Mouse (Mus musculus) heart, embryonic 11.5 days (tissue): ENCODE measurements around the gene Chrm3. TPM values are rescaled to one million over a fixed set of nuclear protein-coding genes. Genes with fewer than 3 reads are reported as not detected.

Source experiments
- ATAC-seq: fragments of 200-750 bp; cut with Nextera tagmentation; replicated peaks from 2 replicates; pipeline ENCODE4 v1.8.0; 2017; ENCODE audit warnings: moderate library complexity; ENCODE audit not compliant: insufficient number of reproducible peaks, low FRiP score, low TSS enrichment
- H3K27ac ChIP-seq: fragments of 300-500 bp; sonication (generic); 2 replicates; pipeline ENCODE4 v1.5.1; 2014; ENCODE audit warnings: mild to moderate bottlenecking, low read depth, low read length
- H3K27me3 ChIP-seq: fragments of 300-500 bp; sonication (generic); 2 replicates; pipeline ENCODE4 v1.6.1; 2014; ENCODE audit warnings: mild to moderate bottlenecking, low read length, mixed read lengths; ENCODE audit not compliant: control insufficient read depth, insufficient read depth
- H3K36me3 ChIP-seq: fragments of 300-500 bp; sonication (generic); 2 replicates; pipeline ENCODE4 v1.6.1; 2014; ENCODE audit warnings: mild to moderate bottlenecking, low read length, moderate library complexity, mixed read lengths; ENCODE audit not compliant: control insufficient read depth, insufficient read depth
- H3K4me1 ChIP-seq: fragments of 300-500 bp; sonication (generic); 2 replicates; pipeline ENCODE4 v1.6.1; 2014; ENCODE audit warnings: low read length; ENCODE audit not compliant: control insufficient read depth, insufficient read depth
- H3K4me2 ChIP-seq: fragments of 300-500 bp; sonication (generic); 2 replicates; pipeline ENCODE4 v1.6.1; 2014; ENCODE audit warnings: mild to moderate bottlenecking, moderate library complexity
- H3K4me3 ChIP-seq: fragments of 300-500 bp; sonication (generic); 2 replicates; pipeline ENCODE4 v1.5.1; 2014; ENCODE audit warnings: low read depth, low read length
- H3K9ac ChIP-seq: fragments of 300-500 bp; sonication (generic); 2 replicates; pipeline ENCODE4 v1.6.1; 2014; ENCODE audit warnings: mild to moderate bottlenecking, low read depth, low read length, moderate library complexity
- H3K9me3 ChIP-seq: fragments of 300-500 bp; sonication (generic); replicated peaks from 2 replicates; pipeline ENCODE4 v1.6.1; 2016; ENCODE audit warnings: low read length; ENCODE audit not compliant: control insufficient read depth
- WGBS: fragments of 180-500 bp; shearing (Covaris S2); extraction: QIAGEN DNeasy Blood & Tissue Kit; methylation state at CpG from one replicate; pipeline ENCODE4 v1.1.7; 2014; ENCODE audit not compliant: insufficient replicate concordance; 5-methylcytosine and 5-hydroxymethylcytosine counted together
- polyA plus RNA-seq: library from polyadenylated mRNA; unstranded; fragments of >200 nt; fragmentation: Nextera tagmentation; extraction: Ambion mirVana; gene quantifications from 2 replicates; pipeline ENCODE4 v1.2.1, GENCODE M21; 2014

Gene Chrm3
- polyA plus RNA-seq, 1 experiment from 2014 or later, result 0.19 TPM

DNA sequence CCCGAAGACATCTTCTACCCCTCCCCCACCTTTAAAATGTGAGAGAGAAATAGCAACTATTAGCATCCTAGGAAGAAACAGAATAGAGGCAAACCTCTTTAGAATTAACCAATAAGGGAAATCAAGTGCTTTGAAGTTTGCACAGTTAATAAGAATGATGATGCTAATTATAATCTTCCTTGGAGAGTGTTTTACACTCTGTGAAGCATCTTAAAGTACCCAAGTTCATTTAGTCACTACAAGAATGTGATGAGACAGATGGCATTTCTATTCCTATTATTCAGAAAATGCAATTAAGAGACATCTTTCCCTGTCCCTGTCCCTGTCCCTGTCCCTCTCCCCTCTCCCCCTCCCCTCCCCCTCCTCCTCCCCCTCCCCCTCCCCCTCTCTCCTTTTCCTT, 382.9 kb downstream of the Chrm3 start:
- WGBS, result 69% methylated on average over 1 of the region's 1 CpGs
- no peak overlapping the region for H3K9ac ChIP-seq
- H3K4me1 ChIP-seq, result no peaks in the 10 kb centered on the region
- no peak overlapping the region for H3K4me2 ChIP-seq
- ATAC-seq, result no peak
- H3K27me3 ChIP-seq, result no peaks in the 10 kb centered on the region
- H3K27ac ChIP-seq, result no peak overlapping the region
- H3K9me3 ChIP-seq, result no peaks in the 10 kb centered on the region
- no peak overlapping the region for H3K4me3 ChIP-seq
- no peaks in the 10 kb centered on the region for H3K36me3 ChIP-seq

DNA sequence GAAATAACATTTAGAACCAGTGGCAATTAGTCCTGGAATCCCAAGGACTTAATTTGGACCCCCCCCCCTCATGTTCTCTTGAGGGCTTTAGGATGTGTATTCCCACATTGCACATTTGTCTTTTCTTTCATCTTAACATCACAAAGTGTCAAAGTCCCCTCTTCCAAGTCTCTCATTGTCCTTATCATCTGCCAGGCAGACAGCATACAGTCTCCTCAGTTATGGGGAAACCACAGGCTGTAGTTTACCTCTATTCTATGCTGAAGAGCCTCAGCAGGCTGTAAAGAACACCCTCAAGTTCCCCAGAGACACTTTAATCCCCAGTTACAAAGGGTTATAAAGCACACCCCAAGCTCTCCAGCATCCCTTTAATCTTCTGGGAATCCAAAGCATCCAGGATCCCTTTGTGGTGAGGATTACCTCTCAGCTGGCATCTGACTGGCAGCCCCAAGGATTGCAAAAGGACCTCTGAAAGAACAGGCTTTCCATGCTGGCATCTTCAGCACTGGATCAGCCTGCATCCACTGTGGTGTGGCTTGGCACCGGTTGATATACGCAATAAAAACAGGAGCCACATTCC, 386.8 kb downstream of the Chrm3 start:
- WGBS, result 62% methylated on average over 2 of the region's 2 CpGs
- H3K27me3 ChIP-seq, result no peaks in the 10 kb centered on the region
- H3K4me3 ChIP-seq, result no peak overlapping the region

DNA sequence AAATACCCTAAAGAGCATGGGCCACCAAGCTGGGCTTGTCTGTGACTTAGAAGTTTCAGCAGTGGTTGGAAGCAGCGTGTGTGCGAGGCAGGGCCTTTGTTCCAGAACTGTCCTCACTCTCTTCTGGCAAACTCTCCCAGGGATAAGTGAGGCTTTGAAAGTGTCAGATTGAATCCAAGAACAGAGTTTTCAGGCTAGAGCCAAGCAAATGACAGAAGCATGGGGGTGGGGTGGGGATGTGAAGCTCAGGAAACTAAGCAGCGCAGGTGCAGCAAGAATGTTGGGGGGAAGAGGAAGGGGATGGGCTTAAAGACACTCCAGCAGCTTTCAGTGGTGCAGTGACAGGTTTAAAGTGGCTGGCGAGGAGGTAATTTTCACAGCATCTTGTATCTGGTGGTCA, 388.8 kb downstream of the Chrm3 start:
- Histone ChIP-seq H3K27me3 (no peaks in the 10 kb centered on the region), H3K27ac (no peak overlapping the region), H3K9me3 (no peaks in the 10 kb centered on the region), H3K4me2 (no peak overlapping the region), H3K4me3 (no peak overlapping the region), H3K36me3 (no peaks in the 10 kb centered on the region), H3K9ac (no peak overlapping the region), H3K4me1 (no peaks in the 10 kb centered on the region)
- 69% methylated on average over 4 of the region's 4 CpGs for WGBS
- no peak for ATAC-seq

More for the DNA sequence above, 386.8 kb downstream of the Chrm3 start:
- Histone ChIP-seq H3K27ac (no peak overlapping the region), H3K36me3 (no peaks in the 10 kb centered on the region), H3K9me3 (no peaks in the 10 kb centered on the region), H3K4me2 (no peak overlapping the region), H3K4me1 (no peaks in the 10 kb centered on the region), H3K9ac (no peak overlapping the region)
- no peak for ATAC-seq

DNA sequence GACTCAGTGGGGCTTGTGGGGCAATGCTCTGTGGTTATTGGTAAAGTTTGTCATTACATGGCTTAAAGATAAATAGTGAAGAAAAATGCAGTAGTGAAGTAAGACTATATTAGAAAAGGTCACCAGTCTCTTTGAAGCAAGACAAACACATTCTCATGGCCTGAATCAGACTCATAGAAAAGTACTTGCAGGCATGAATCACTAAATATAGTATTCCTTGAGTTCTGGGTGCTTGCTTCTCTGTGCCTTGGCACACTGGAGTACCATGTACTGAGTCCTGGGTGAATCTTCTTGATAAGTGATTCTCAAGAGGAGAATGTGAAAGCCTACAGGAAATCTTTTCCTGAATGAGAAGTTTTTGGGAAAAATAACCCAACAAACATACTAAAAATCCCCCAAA, 408.0 kb downstream of the Chrm3 start:
- Histone ChIP-seq H3K9me3 (0 out of 2 replicates have a peak, but pooled peaks cover 3% of the 10 kb centered on the region), H3K27me3 (no peaks in the 10 kb centered on the region), H3K9ac (no peak overlapping the region), H3K36me3 (no peaks in the 10 kb centered on the region), H3K27ac (no peak overlapping the region), H3K4me1 (no peaks in the 10 kb centered on the region), H3K4me3 (no peak overlapping the region), H3K4me2 (no peak overlapping the region)
- ATAC-seq, result no peak

DNA sequence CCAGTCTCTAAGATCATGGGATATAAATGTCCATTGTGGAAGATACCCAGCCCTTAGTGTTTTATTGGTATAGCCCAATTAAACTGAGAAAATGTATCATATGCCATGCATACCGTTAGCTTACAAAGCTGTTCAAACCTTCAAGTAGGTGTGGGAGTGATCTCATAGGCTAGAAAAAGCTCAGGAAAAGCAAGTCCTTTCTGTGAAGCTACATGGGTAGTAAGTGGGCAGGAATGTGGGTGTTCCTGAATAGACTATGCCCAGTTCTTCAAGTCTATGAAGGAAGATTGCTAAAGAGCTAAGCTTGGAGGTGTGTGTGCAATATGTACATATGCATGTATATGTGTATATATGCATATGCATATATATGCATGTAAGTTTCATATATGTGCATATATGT, 409.3 kb downstream of the Chrm3 start:
- no peak for ATAC-seq
- Histone ChIP-seq H3K9ac (no peak overlapping the region), H3K4me1 (no peaks in the 10 kb centered on the region), H3K4me2 (no peak overlapping the region), H3K36me3 (no peaks in the 10 kb centered on the region), H3K9me3 (0 out of 2 replicates have a peak, but pooled peaks cover 3% of the 10 kb centered on the region), H3K27me3 (no peaks in the 10 kb centered on the region), H3K27ac (no peak overlapping the region), H3K4me3 (no peak overlapping the region)
- 88% methylated on average over 1 of the region's 1 CpGs for WGBS

DNA sequence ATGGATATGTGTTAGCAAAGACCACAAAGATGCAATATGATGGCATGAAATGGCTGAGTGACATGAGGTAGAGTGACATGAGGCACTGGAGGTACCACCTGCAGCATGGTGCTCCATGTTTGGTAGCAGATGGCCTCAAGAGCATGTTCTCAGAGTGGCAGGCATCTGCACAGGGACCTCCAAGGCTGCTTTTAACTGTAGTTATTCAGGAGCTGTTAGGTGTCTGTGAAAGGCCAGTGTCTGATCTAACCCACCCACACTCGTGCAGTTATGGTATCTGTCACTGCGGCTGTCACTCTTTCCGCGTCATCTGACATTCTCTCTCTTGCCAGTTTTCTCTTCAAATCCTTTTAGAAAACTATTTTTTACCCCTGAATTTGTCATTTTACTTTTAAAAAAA, 411.6 kb downstream of the Chrm3 start:
- Histone ChIP-seq H3K36me3 (no peaks in the 10 kb centered on the region), H3K4me3 (no peak overlapping the region), H3K4me2 (no peak overlapping the region), H3K9ac (no peak overlapping the region), H3K4me1 (no peaks in the 10 kb centered on the region), H3K27me3 (no peaks in the 10 kb centered on the region), H3K27ac (no peak overlapping the region), H3K9me3 (no peaks in the 10 kb centered on the region)
- no peak for ATAC-seq
- WGBS, result 79% methylated on average over 4 of the region's 4 CpGs

DNA sequence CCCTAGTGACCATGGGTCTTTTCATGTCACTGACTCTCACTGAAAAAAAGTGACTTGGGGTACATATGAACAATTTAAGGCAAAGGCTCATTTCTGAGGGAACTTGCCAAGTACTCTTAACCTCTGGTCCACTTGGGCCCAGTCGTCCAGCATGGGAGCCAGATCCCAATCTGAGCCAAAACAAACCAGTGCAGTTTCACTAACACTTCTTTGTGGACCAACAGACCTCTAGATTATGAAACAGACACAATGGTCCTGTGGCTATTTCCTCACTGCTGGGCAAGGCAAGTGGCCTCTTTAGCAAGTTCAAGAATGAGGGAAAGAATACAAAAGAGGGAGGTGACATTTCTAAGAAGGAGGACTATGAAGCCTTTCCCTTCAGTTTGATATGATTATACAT, 420.5 kb downstream of the Chrm3 start:
- Histone ChIP-seq H3K27ac (no peak overlapping the region), H3K9ac (no peak overlapping the region), H3K4me3 (no peak overlapping the region), H3K27me3 (no peaks in the 10 kb centered on the region), H3K36me3 (no peaks in the 10 kb centered on the region), H3K9me3 (no peaks in the 10 kb centered on the region), H3K4me1 (no peaks in the 10 kb centered on the region), H3K4me2 (no peak overlapping the region)
- no peak for ATAC-seq
- 53% methylated on average over 1 of the region's 1 CpGs for WGBS

DNA sequence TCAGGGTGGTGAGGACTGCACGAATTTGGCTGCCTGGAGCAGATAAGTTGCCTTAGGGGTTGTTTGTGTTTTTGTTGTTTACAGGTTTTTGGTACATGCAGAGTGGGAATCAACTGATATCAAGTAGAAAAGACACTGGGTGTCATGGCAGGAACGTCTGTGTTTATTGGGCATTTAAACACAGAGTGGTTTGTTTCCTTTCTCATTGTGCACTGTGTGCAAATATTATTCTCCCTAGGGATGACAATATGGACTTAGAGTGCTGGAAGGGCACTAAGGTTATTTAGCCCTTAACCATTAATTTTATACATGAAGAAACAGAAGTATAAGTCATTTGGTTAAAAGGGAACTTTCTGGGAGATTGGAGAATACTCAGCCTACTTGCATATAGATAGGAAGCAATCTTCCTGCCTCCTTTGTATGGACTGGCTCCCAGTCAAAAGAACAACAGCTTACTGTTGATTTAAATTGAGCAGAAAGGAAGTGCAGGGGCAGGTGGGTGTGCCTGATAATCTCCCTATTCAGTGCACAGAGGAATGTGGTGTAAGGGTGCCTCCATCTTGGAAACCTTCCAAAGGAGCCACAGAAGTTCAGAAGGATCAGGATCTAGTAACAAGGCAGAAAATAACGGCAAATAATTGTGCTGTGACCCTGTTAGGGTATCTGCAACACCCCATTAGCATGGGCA, 421.7 kb downstream of the Chrm3 start:
- Histone ChIP-seq H3K27ac (peak overlapping the region; percentile 47), H3K4me1 (no peaks in the 10 kb centered on the region), H3K4me3 (no peak overlapping the region), H3K4me2 (no peak overlapping the region), H3K9me3 (no peaks in the 10 kb centered on the region), H3K27me3 (no peaks in the 10 kb centered on the region), H3K36me3 (no peaks in the 10 kb centered on the region), H3K9ac (no peak overlapping the region)
- ATAC-seq, result peak; percentile 61
- WGBS, result 49% methylated on average over 3 of the region's 3 CpGs

DNA sequence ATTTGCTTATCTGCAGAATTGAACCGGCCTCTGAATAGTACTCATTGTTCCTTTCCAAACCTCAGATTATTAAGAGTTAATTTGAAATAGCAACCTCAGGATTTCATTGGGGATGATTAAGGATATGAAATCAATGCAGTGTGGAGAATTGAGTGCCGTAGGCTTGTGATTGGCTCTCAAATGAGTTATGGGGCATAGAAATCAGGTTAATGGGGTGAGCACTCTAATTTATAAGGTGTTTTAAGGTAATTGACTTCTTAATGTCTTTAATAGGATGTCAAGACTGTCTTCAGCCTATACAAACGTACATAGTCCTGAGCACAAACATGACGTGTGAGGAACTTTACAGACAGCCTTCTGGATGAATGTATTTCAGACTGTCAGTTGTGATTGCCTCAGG, 427.9 kb downstream of the Chrm3 start:
- Histone ChIP-seq H3K9ac (no peak overlapping the region), H3K4me1 (no peaks in the 10 kb centered on the region), H3K36me3 (no peaks in the 10 kb centered on the region), H3K4me3 (no peak overlapping the region), H3K9me3 (no peaks in the 10 kb centered on the region), H3K27ac (no peak overlapping the region), H3K27me3 (no peaks in the 10 kb centered on the region), H3K4me2 (no peak overlapping the region)
- WGBS, result 79% methylated on average over 4 of the region's 4 CpGs
- no peak for ATAC-seq
